Comparison of ENCODE assay signal across 25 mouse cellular contexts in genomic region chr14:106506921-106507320, GRCm38 (mm10).
DNase-seq lines count a peak whose midpoint lies in the region.
"Had no signal": no experiment of that assay in that cellular context is flagged by ENCODE, and none has a peak within 500 bp of the region (broad histone marks: within the 10 kb centered on the region; RNA-seq: fewer than 3 reads in every experiment).

No protein-coding gene starts in this region.

- no peak overlapping the region for H3K4me3 ChIP-seq in hindbrain, embryonic 10.5 days
- H3K4me3 ChIP-seq: embryonic facial prominence, embryonic 12.5 days; heart, embryonic 12.5 days; hindbrain, embryonic 13.5 days; limb, embryonic 15.5 days; liver, embryonic 15.5 days; lung, embryonic 15.5 days had no signal

- no peak overlapping the region for H3K27ac ChIP-seq in hindbrain, embryonic 10.5 days
- H3K27ac ChIP-seq: embryonic facial prominence, embryonic 12.5 days; hindbrain, embryonic 13.5 days; limb, embryonic 15.5 days; liver, embryonic 15.5 days; lung, embryonic 15.5 days had no signal

- no peaks in the 10 kb centered on the region for H3K9me3 ChIP-seq in hindbrain, embryonic 10.5 days
- H3K9me3 ChIP-seq: embryonic facial prominence, embryonic 12.5 days; heart, embryonic 12.5 days; hindbrain, embryonic 13.5 days; limb, embryonic 15.5 days; liver, embryonic 15.5 days; lung, embryonic 15.5 days had no signal

- no peaks in the 10 kb centered on the region for H3K27me3 ChIP-seq in hindbrain, embryonic 10.5 days (ENCODE audit: insufficient read depth, poor library complexity, severe bottlenecking)
- H3K27me3 ChIP-seq: embryonic facial prominence, embryonic 12.5 days; heart, embryonic 12.5 days; hindbrain, embryonic 13.5 days; limb, embryonic 15.5 days; liver, embryonic 15.5 days; lung, embryonic 15.5 days had no signal

- peak; percentile 43 for DNase-seq in layer of hippocampus, adult 9-11 months
- no peak for DNase-seq in layer of hippocampus, postnatal 10 days (ENCODE audit: low spot score in 2 of 2)
- DNase-seq in frontal cortex, postnatal 14 days (ENCODE audit: low spot score in 2 of 2): peak; percentile 16 to 47
- peak; percentile 58 to 96 for DNase-seq in left cerebral cortex, postnatal 25 days (ENCODE audit: low spot score in 2 of 2)
- DNase-seq in right cerebral cortex, postnatal 36 days (ENCODE audit: low spot score in 2 of 2): peak; percentile 59 to 84
- DNase-seq in B cell, adult 2 months: no peak
- no peak for DNase-seq in hindbrain, embryonic 10.5 days (ENCODE audit: low spot score)
- DNase-seq in c-Kit-positive CD71-positive TER-119-positive erythroid progenitor cells, embryonic 14.5 days (ENCODE audit: low spot score): no peak
- DNase-seq: adrenal gland, adult 2 months; cerebellum, adult 18-20 months; cerebellum, postnatal 14 days; gastrocnemius, postnatal 14 days; heart, adult 11 months; heart, postnatal 10 days; kidney, adult 18-20 months; lung, postnatal 4 days; midbrain, embryonic 14.5 days; spleen, adult 18-20 months; thymus, postnatal 14 days had no signal

- 83% methylated on average over 4 of the region's 4 CpGs for WGBS in hindbrain, embryonic 10.5 days

- intact Hi-C loops in left cerebral cortex, postnatal 25 days (cut with DNase I): loop anchor here (5.0 to 10.0 kb wide), 5 partner anchors 772 to 1740 kb away; no protein-coding TSS in a partner anchor

- H3K4me1 ChIP-seq in hindbrain, embryonic 10.5 days (replicated peaks): no peaks in the 10 kb centered on the region
- H3K4me1 ChIP-seq: embryonic facial prominence, embryonic 12.5 days; heart, embryonic 12.5 days; hindbrain, embryonic 13.5 days; limb, embryonic 15.5 days; liver, embryonic 15.5 days; lung, embryonic 15.5 days had no signal

- no peaks in the 10 kb centered on the region for H3K36me3 ChIP-seq in hindbrain, embryonic 10.5 days
- H3K36me3 ChIP-seq: embryonic facial prominence, embryonic 12.5 days; heart, embryonic 12.5 days; hindbrain, embryonic 13.5 days; limb, embryonic 15.5 days; liver, embryonic 15.5 days; lung, embryonic 15.5 days had no signal

Comparison
In these comparisons a context has a peak if more than half of its experiments do, and no peak if none do; other contexts are left out.
1. DNase-seq: peak in layer of hippocampus, adult 9-11 months (single experiment), frontal cortex, postnatal 14 days (2 of 2), left cerebral cortex, postnatal 25 days (2 of 2) and right cerebral cortex, postnatal 36 days (2 of 2); none in layer of hippocampus, postnatal 10 days (0 of 2), B cell, adult 2 months (0 of 2), hindbrain, embryonic 10.5 days (single experiment) and c-Kit-positive CD71-positive TER-119-positive erythroid progenitor cells, embryonic 14.5 days (single experiment).